Mouse (Mus musculus): ENCODE results near the gene Rab3b. TPM values are rescaled to one million over a fixed set of nuclear protein-coding genes. Genes with fewer than 3 reads are reported as not detected.

The Rab3b gene
- total RNA-seq, 2 experiments from 2014 or later: 0.24 to 1.1 TPM

Other genes with a start within 250 kb of the Rab3b start
- gene 3110021N24Rik, start 159.4 kb upstream of the Rab3b start, total RNA-seq (2021): under 1 TPM; 0.36 to 0.51 TPM
- 10 to 100 TPM; 27.4 to 28.0 TPM for gene Zfyve9, start 98.3 kb upstream of the Rab3b start, total RNA-seq (2021)
- gene Btf3l4, start 45.4 kb upstream of the Rab3b start, total RNA-seq (2021): 10 to 100 TPM; 81.3 to 87.0 TPM
- gene Txndc12, start 44.5 kb upstream of the Rab3b start, total RNA-seq (2021): 10 to 100 TPM; 30.0 to 32.4 TPM
- 10 to 100 TPM; 20.5 to 20.6 TPM for gene Kti12, start 31.3 kb upstream of the Rab3b start, total RNA-seq (2021)
- gene A730015C16Rik, start 30.4 kb upstream of the Rab3b start, total RNA-seq (2021): not detected
- 100 to 1,000 TPM; 132 to 133 TPM for gene Nrd1, start 121.6 kb downstream of the Rab3b start, total RNA-seq (2021)